Mouse (Mus musculus): ENCODE results near the gene Fbxo5. TPM values are rescaled to one million over a fixed set of nuclear protein-coding genes. Genes with fewer than 3 reads are reported as not detected.

Gene Fbxo5
- 0.98 and 1.1 TPM in 2 replicates for polyA plus RNA-seq (2012; rRNA removed)

DNA sequence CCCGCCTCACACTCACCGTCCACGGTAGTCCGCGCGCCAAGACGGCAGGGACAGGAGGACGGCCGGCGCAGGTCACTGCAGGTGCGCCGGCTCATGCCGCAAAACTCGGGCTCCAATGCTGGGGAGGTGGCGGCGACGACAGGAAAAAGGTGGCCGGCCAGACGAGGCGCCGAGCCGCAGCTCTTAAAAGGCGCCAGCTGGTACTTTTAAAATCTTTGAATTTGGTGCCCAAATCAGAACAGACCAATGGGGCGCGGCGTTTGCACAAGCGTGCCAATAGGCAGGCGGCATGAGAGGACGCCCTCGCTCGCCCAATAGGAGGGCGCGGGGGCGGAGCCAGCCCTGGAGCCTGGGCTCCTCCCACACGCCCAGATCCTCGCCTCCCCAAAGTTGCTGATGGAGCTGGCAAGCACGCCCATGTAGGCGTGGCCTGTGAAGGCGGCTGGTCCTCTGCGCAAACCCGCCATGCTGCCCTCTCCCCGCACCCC lies at the start of gene Fbxo5:
Fbxo5 (minus strand) TSS at position 358 of the 488 bp plus-strand sequence.
- Histone ChIP-seq H3K4me1 (ENCODE audit: control insufficient read depth, insufficient read depth, low read length) (peaks cover 10% of the 10 kb centered on the region), H3K4me3 (replicated peaks; ENCODE audit: extremely low read depth, low read depth, low read length) (peak within 1 kb of the TSS; percentile 91)
- no peak for DNase-seq
- no peak for TF ChIP-seq CTCF (IDR thresholded peaks at IDR 0.05; ENCODE audit: insufficient read depth, low read length)
- no peak for TF ChIP-seq POLR2A (IDR thresholded peaks at IDR 0.05; ENCODE audit: borderline replicate concordance, extremely low read depth, low read depth, low read length)
- WGBS: under 1% methylated on average over 42 of the region's 42 CpGs

DNA sequence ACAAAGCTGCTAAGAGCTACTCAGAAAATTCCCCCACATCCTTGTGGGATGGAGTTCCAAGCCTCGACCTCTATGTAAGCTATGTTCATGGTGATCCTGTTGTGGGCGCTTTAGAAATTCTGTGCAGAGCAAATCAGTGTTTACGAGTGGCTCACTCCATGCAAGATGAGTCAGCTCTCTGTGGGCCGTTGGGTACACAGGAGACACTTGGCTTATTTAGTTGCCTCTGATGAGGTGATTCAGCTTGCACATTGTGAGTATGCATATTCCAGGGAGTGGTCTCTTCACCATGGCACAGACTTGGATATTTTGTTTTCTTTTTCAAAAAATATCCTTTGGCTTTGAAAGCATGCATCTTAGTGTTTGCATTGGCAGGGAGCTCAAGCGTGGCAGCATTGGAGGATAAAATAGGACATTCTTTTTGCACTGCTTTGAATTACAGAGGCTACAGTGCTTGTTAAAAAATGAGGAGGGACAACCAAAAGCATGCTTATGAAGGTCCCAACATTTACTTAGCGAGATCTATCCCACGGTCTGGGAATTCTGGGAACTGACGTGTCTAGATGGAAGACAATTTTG lies 48.0 kb upstream of the Fbxo5 start:
- DNase-seq: no peak
- Histone ChIP-seq H3K4me1 (ENCODE audit: control insufficient read depth, insufficient read depth, low read length) (no peaks in the 10 kb centered on the region), H3K4me3 (replicated peaks; ENCODE audit: extremely low read depth, low read depth, low read length) (no peak overlapping the region)
- 76% methylated on average over 8 of the region's 8 CpGs for WGBS
- TF ChIP-seq CTCF (IDR thresholded peaks at IDR 0.05; ENCODE audit: insufficient read depth, low read length) (no peak), POLR2A (IDR thresholded peaks at IDR 0.05; ENCODE audit: borderline replicate concordance, extremely low read depth, low read depth, low read length) (no peak)

DNA sequence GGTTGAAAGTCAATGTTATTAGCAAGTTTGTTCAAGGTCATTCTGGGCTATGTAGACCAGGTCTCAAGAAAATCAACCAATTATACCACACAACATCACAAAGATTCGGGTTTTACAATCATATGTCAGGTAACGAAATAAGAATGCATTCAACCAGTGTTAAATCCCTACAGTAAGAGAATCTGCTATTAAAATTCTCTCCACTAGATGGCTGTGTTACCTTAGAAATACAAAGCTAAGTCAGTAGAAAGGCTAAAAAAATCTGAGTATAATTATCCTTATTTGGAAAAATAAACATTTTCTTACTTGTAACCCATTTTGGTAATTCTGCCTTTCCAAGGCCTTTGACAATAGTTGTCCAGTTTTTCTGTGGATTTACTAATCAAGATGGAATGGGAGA lies 41.5 kb upstream of the Fbxo5 start:
- H3K4me3 ChIP-seq (replicated peaks; ENCODE audit: extremely low read depth, low read depth, low read length): no peak overlapping the region
- WGBS: 25% methylated on average over 2 of the region's 2 CpGs
- no peak for DNase-seq
- no peaks in the 10 kb centered on the region for H3K4me1 ChIP-seq (ENCODE audit: control insufficient read depth, insufficient read depth, low read length)
- TF ChIP-seq POLR2A (IDR thresholded peaks at IDR 0.05; ENCODE audit: borderline replicate concordance, extremely low read depth, low read depth, low read length): no peak
- no peak for TF ChIP-seq CTCF (IDR thresholded peaks at IDR 0.05; ENCODE audit: insufficient read depth, low read length)

DNA sequence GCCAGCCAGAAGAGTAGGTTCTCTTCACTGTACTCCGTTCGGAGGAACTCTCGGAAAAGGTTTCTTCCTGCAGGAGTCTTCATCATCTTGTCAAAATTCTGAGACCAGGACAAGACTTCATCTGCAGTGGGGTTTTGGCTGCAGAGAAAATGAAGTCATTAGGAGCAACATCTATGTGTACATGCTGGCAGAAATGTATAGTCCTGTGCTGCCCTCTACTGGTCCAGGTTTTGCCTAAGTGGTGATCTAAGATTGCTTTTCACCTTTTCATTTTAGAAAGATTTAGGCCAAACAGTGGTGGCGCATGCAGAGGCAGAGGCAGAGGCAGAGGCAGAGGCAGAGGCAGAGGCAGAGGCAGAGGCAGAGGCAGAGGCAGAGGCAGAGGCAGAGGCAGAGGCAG lies 36.0 kb upstream of the Fbxo5 start:
- 73% methylated on average over 4 of the region's 4 CpGs for WGBS
- Histone ChIP-seq H3K4me3 (replicated peaks; ENCODE audit: extremely low read depth, low read depth, low read length) (no peak overlapping the region), H3K4me1 (ENCODE audit: control insufficient read depth, insufficient read depth, low read length) (no peaks in the 10 kb centered on the region)
- 0 out of 2 replicates have a peak, but pooled peaks have one; percentile 33 for TF ChIP-seq CTCF (IDR thresholded peaks at IDR 0.05; ENCODE audit: insufficient read depth, low read length)
- no peak for TF ChIP-seq POLR2A (IDR thresholded peaks at IDR 0.05; ENCODE audit: borderline replicate concordance, extremely low read depth, low read depth, low read length)
- peak; percentile 25 for DNase-seq

DNA sequence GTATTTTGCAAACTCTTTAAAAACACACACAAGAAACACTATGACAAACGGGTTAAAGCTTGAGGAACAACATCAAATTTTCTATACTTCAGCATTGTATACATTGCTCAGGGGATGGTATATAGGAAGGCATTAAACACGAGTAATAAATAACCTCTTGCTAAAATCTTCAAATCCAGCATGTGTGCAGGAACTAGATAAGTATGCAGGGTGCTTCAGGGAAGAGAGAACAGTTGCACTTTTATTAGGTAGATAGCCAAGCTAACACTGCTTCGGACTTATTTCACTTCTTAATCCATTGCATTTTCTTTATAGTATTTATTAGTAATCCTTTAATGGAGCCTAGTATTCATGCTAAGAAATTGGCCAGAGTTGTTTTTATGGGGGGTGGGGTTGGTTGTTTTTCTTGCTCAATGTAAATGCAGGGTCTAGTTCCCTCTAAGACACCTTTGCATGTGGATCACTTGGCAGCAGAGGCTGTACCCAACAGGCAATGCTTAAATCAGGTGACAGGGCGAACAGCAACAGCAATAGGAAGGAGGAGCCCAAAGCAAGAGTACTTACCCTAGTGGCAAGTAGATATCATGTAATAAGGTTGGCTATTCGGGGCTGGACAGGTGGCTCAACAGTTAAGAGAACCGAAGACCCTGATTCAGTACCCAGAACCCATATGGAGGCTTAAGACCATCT lies 21.1 kb upstream of the Fbxo5 start:
- H3K4me1 ChIP-seq (ENCODE audit: control insufficient read depth, insufficient read depth, low read length): peaks cover 11% of the 10 kb centered on the region
- 72% methylated on average over 6 of the region's 6 CpGs for WGBS
- H3K4me3 ChIP-seq (replicated peaks; ENCODE audit: extremely low read depth, low read depth, low read length): no peak overlapping the region
- no peak for DNase-seq
- TF ChIP-seq POLR2A (IDR thresholded peaks at IDR 0.05; ENCODE audit: borderline replicate concordance, extremely low read depth, low read depth, low read length) (no peak), CTCF (IDR thresholded peaks at IDR 0.05; ENCODE audit: insufficient read depth, low read length) (no peak)

DNA sequence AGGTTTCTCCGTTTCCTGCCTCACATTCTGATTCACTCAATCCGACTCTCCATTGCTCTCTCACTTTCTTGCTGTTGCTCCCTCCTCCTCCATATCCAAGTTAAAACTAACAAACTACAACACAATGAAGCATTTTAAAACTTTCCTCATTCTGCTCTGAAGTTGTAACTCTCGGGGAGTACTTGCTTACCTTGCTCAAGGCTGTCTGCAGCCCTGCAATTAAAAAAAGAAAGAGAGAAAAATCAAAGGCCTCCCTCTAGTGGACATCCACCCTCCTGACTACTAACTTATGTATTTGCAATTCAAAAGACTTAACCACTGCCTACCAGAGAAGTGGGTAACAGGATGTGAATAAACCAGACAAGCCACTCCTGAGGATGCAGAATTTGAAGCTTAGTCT lies 19.4 kb upstream of the Fbxo5 start:
- DNase-seq: no peak
- peak overlapping the region; percentile 91 for H3K4me3 ChIP-seq (replicated peaks; ENCODE audit: extremely low read depth, low read depth, low read length)

DNA sequence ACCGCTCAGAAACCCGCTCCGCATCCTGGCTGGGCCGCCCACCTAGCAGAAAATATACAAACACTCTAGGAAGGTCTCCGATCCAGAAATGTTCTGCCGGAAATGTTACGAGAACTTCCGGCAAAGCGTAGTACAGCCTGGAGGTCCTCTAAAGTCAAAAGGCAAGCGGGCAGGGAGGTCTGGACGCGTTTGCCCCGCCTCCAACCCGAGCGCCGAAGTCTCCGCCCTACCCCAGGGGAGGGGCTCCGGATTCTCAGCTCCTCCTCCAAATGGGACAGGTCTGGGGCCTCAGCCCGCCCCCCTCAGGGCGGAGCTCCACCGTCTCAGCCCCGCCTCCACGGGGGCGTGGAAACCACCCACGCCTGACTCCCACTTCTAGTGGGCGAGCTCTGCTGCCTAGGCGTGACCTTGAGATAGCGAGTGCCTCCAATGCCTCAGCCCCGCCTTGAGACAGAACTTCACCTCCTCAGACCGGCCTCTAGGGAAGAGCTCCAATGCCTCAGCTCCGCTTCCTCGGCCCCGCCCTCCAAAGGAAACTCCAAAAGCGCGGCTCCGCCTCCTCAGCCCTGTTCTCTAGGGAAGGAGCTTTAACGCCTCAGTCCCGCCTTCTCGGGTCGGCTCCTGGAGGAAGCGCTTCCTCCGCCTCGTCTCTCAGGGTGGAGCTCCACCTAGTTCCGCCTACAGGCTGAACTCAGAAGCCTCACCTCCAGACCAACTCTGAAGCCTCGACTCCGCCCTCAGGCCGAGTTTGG lies 18.5 kb upstream of the Fbxo5 start, which contains the start of gene Mtrf1l:
Mtrf1l (minus strand) TSS at position 171 of the 752 bp plus-strand sequence.
- H3K4me3 ChIP-seq (replicated peaks; ENCODE audit: extremely low read depth, low read depth, low read length): peak within 1 kb of the TSS; percentile 95
- no peak for TF ChIP-seq CTCF (IDR thresholded peaks at IDR 0.05; ENCODE audit: insufficient read depth, low read length)
- peak; percentile 57; the same call in 1 of the 2 replicates for TF ChIP-seq POLR2A (IDR thresholded peaks at IDR 0.05; ENCODE audit: borderline replicate concordance, extremely low read depth, low read depth, low read length)
- under 1% methylated on average over 47 of the region's 47 CpGs for WGBS
- DNase-seq: peak; percentile 98
- peaks cover 11% of the 10 kb centered on the region for H3K4me1 ChIP-seq (ENCODE audit: control insufficient read depth, insufficient read depth, low read length)

More for the DNA sequence above, 19.4 kb upstream of the Fbxo5 start:
- WGBS: under 1% methylated on average over 3 of the region's 3 CpGs
- H3K4me1 ChIP-seq (ENCODE audit: control insufficient read depth, insufficient read depth, low read length): peaks cover 11% of the 10 kb centered on the region
- no peak for TF ChIP-seq POLR2A (IDR thresholded peaks at IDR 0.05; ENCODE audit: borderline replicate concordance, extremely low read depth, low read depth, low read length)
- TF ChIP-seq CTCF (IDR thresholded peaks at IDR 0.05; ENCODE audit: insufficient read depth, low read length): no peak

DNA sequence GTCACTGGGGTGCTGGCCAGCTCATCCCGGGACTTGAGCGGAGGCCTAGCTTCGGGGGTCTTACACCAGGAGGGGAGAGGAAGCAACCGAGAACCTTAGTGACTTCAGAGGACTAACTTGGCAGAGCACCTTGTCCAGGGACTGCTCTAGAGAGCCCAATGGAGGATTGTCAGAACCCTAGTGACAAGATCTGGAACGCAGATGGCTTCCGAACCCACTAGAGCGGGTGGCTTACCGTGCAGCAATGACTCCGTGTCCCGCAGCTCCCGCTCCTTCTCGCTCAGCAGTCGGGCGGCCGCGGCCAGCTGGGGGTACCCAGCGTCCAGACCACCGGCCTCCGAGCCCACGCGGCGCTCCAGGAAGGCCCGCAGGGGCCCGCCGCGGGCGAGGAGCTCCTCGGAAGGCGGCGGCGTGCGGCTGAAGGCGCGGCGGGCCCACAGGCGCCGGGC lies 17.9 kb upstream of the Fbxo5 start:
- WGBS: under 1% methylated on average over 37 of the region's 37 CpGs

DNA sequence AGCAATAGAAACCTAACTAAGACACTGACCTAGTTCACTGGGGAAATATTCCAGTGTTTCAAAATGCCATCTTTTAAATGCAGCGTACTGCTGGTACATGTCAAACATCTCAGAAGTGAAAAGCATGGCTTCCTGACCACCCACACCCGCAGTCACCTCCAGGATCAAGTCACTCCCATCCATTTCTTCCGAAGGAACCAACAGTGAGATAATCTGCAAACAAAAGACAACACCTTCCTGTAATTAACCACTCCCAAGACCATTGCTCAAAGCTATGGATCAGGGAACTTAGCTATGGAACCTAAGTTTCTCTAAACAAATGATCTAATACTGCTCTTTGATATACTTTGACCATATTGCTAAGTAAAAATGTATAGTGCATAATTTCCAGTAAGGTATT lies 13.4 kb upstream of the Fbxo5 start:
- Histone ChIP-seq H3K4me1 (ENCODE audit: control insufficient read depth, insufficient read depth, low read length) (peaks cover 7% of the 10 kb centered on the region; the same call in 1 of the 2 replicates), H3K4me3 (replicated peaks; ENCODE audit: extremely low read depth, low read depth, low read length) (no peak overlapping the region)
- DNase-seq: no peak
- 78% methylated on average over 3 of the region's 3 CpGs for WGBS
- TF ChIP-seq CTCF (IDR thresholded peaks at IDR 0.05; ENCODE audit: insufficient read depth, low read length) (no peak), POLR2A (IDR thresholded peaks at IDR 0.05; ENCODE audit: borderline replicate concordance, extremely low read depth, low read depth, low read length) (no peak)

More for the DNA sequence above, 17.9 kb upstream of the Fbxo5 start:
- TF ChIP-seq POLR2A (IDR thresholded peaks at IDR 0.05; ENCODE audit: borderline replicate concordance, extremely low read depth, low read depth, low read length) (no peak), CTCF (IDR thresholded peaks at IDR 0.05; ENCODE audit: insufficient read depth, low read length) (no peak)
- peak overlapping the region; percentile 94 for H3K4me3 ChIP-seq (replicated peaks; ENCODE audit: extremely low read depth, low read depth, low read length)
- DNase-seq: no peak
- H3K4me1 ChIP-seq (ENCODE audit: control insufficient read depth, insufficient read depth, low read length): peaks cover 11% of the 10 kb centered on the region
